Mouse (Mus musculus) large intestine, adult 2 months (tissue): Measurements from ENCODE around the gene Atg4c. TPM values are rescaled to one million over a fixed set of nuclear protein-coding genes. Genes with fewer than 3 reads are reported as not detected.

ENCODE experiments used
- DNase-seq: peaks from one replicate; pipeline ENCODE4 v3.0.0-alpha.2; 2012; ENCODE audit warnings: low read depth, low spot score
- WGBS: fragments of 180-500 bp; shearing (Covaris S2); methylation state at CpG from one replicate; pipeline ENCODE4 v1.1.7; 2018; 5-methylcytosine and 5-hydroxymethylcytosine counted together
- polyA plus RNA-seq: library from polyadenylated mRNA; depleted of rRNA; stranded (reverse); fragments of >200 nt; gene quantifications from 2 replicates; pipeline ENCODE4 v1.2.3, GENCODE M21; 2012; rRNA removed

The Atg4c gene
- polyA plus RNA-seq, 1 experiment, result 4.0 TPM

GRCm38 (mm10) chr4:99249358-99249757 is 55.6 kb downstream of the Atg4c start:
- 38% methylated on average over 3 of the region's 3 CpGs for WGBS
- no peak for DNase-seq

DNA sequence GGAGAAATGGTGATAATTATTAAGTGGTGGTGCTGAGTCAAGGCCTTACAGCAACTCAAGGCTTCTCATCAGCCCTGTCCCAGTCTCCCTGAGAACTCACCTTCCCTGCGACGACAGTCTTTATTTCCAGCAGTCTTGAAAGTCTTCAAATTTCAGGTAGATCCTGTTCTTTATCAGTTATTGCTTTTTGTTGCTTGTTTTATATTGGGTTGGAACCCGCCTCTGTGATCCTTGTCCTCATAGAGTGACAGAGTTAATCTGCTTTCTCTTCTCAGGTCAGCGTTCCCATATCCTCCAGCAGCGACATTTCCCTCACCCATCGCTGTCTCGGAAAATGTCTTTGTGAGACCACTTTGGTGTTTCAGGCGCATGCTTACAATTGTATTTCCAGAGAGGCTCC is 56.1 kb downstream of the Atg4c start:
- WGBS, result 45% methylated on average over 8 of the region's 8 CpGs
- DNase-seq, result no peak

DNA sequence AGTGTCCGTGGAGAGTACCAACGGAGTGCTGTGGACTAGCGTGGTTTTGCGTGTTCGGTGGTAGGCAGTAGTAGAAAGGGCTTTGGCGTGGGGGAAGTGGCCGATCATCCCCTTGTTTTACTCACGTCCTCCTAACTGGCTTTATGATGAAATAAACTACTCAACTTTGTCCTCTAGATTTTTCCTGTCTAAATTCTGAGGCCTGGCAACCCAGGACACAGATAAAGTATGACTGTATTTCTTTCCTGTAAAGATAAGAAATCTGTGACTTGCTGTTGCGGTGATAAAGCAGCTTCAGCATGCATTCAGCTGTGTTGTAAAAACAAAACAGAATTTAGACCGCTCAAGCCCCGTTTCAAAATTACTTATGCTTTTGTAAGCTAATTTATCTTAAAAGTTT is 59.2 kb downstream of the Atg4c start:
- WGBS, result 72% methylated on average over 11 of the region's 11 CpGs
- no peak for DNase-seq

DNA sequence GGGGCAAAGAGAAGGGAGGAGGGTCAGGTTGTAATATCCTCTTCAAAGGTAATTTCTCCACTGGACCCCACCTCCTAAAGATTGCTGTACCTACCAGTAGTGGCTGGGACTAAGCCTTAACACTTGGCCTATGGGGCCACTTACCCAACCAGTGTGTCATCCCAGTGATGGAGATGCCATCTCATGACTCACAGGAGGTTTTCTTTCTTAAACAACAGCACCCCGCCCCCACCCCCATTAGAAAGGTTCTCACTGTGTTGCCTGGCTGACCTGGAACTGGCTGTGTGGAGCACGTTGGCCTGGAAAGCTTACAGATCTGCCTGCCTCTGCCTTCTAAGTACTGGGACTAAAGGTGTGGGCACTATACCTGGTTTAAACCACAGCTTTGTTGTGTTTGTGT is 69.5 kb downstream of the Atg4c start:
- DNase-seq, result no peak
- WGBS, result 88% methylated on average over 2 of the region's 2 CpGs

GRCm38 (mm10) chr4:99263663-99264062 is 69.9 kb downstream of the Atg4c start:
- DNase-seq, result no peak
- 85% methylated on average over 11 of the region's 11 CpGs for WGBS

DNA sequence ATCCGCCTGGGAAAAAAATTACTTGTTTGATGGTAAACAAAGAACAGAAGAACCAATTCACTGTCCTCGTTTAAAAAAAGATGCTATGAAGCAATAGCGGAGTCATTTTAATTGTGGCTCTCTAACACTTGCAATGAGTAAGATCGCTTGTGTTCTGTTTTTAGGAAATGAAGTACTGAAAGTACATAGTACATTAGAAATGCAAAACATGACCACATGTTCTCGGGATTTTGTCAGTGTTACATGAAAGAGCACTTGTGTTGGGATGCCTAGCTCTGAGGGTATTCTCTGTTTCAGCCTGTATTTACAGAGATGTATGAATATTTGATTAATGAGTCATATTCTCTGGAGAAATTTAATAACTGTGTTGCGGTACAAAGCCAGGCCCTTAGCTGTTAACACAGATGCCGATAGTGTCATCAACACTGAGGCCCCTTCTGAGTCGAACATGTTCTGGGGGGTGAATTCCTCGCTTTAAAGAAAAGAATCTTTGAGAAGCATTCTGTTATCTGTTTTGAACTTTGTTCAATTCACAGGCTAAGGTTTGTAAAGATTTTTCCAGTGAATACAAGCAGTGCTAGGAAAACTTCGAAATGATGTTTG is 73.2 kb downstream of the Atg4c start:
- WGBS, result 79% methylated on average over 10 of the region's 10 CpGs

DNA sequence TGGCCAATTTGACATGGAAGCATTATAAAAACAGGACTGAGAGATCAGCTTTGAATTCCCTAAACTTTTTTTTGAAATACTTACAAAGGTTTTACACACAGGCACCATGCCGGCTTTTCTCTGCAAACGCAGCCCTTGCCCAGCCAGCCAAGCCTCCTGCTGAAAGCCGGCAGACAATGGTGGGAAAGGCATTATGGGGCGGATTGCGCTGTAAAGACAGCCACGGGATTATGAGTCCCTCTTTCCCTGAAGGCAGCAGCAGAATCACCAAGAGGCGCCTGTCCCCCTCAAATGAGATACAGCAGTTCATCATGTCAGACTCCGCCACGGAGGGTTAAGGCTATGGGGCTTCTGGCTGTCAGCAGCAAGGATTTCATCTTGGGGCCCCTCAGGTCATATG is 79.1 kb downstream of the Atg4c start:
- WGBS, result 79% methylated on average over 9 of the region's 9 CpGs
- DNase-seq, result no peak

More for the DNA sequence above, 73.2 kb downstream of the Atg4c start:
- no peak for DNase-seq

- DNase-seq, result no peak
- 96% methylated on average over 3 of the region's 3 CpGs for WGBS
Measured at GRCm38 (mm10) chr4:99273466-99273865, 79.7 kb downstream of the Atg4c start.

- WGBS, result 88% methylated on average over 7 of the region's 7 CpGs
- DNase-seq, result no peak
Measured at GRCm38 (mm10) chr4:99273979-99274378, 80.2 kb downstream of the Atg4c start.

DNA sequence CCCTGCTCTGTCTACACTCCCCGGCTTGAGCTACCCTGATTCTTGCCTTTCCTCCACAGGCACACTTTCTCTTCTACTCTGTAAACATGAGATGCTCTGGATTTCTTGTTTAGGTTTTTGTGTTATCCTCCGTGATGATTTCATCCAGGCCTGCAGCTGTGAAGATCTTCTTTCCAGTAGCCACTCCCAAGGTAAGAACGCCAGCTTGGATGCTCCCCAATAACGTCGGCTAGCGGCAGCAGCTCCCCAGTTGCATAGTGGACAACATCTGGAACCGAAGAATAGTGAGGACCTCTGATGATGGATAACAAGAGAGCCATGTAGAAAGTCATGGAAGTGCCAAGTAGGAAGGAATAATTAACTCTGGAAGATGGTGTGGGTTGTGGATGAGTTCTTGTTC is 85.1 kb downstream of the Atg4c start:
- WGBS, result 75% methylated on average over 7 of the region's 7 CpGs
- no peak for DNase-seq

GRCm38 (mm10) chr4:99281711-99282110 is 88.0 kb downstream of the Atg4c start:
- WGBS, result 87% methylated on average over 7 of the region's 7 CpGs
- DNase-seq, result no peak

DNA sequence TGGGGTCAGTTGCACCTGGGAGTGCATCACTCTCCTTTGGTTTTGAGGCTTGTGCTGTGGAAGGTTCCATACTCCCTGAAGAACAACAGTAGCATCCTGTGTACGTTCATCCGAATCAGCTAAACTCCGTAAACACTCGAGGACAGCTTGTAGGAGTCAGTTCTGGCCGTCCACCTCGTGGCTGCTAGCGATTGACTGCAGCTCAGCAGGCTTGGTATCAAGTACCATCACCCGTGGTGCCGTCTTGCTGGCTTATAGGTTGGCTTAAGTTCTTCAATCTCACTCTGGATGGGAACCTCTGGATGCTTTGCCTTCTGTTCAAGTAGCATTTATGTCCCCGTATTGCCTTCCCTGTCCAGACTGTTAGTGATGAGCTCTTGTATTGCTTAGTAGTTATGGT is 95.6 kb downstream of the Atg4c start:
- no peak for DNase-seq
- 85% methylated on average over 10 of the region's 10 CpGs for WGBS

DNA sequence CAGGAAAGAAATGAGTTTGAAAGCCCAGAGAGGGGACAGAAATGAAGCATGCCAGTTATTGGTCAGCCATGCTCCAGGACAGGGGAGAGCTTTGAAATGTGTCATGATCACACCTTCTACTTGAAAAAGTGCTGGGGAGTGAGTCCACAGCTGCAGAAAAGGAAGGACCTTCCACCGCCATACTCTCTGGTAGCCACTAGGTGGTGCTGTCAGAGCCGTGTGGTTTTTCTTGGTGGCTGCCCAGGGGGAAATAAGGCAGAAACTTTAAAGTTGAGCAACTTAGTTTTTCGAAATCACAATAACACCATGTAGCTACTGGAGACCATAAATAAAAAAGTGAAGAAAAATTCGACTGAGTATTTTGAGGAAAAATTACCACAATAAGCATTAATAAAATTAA is 104.9 kb downstream of the Atg4c start:
- DNase-seq, result no peak

GRCm38 (mm10) chr4:99304793-99305192 is 111.1 kb downstream of the Atg4c start:
- WGBS, result 87% methylated on average over 13 of the region's 13 CpGs
- DNase-seq, result no peak

More for the DNA sequence above, 104.9 kb downstream of the Atg4c start:
- 4% methylated on average over 4 of the region's 4 CpGs for WGBS

Other genes with a start within 250 kb of the Atg4c start
- not detected in 2 replicates for gene Angptl3, start 163.0 kb upstream of the Atg4c start, polyA plus RNA-seq
- 18.0 and 25.3 TPM in 2 replicates for gene Dock7, start 73.0 kb upstream of the Atg4c start, polyA plus RNA-seq
- gene Gm12689, start 102.0 kb downstream of the Atg4c start, polyA plus RNA-seq, result 0.33 and 0.78 TPM in 2 replicates